Mouse (Mus musculus): Measurements from ENCODE around the gene Il5. TPM values are rescaled to one million over a fixed set of nuclear protein-coding genes. Genes with fewer than 3 reads are reported as not detected.

The Il5 gene
- polyA plus RNA-seq, 1 experiment from 2014 or later, result not detected

GRCm38 (mm10) chr11:53770125-53770791, 49.7 kb downstream of the Il5 start:
- Histone ChIP-seq H3K9me3 (ENCODE audit: low read depth, low read length) (no peaks in the 10 kb centered on the region), H3K36me3 (ENCODE audit: insufficient read depth) (peaks cover 23% of the 10 kb centered on the region), H3K9ac (peak overlapping the region; percentile 71), H3K27ac (ENCODE audit: low read depth) (peak overlapping the region; percentile 73), H3K4me3 (ENCODE audit: low read depth, low read length) (peak overlapping the region; percentile 71), H3K4me1 (ENCODE audit: insufficient read depth) (no peaks in the 10 kb centered on the region), H3K27me3 (ENCODE audit: insufficient read depth, low read length) (no peaks in the 10 kb centered on the region), H3K4me2 (peak overlapping the region; percentile 87)
- TF ChIP-seq CTCF (IDR thresholded peaks at IDR 0.05; ENCODE audit: low read depth), result no peak
- DNase-seq (peak; percentile 89), ATAC-seq (ENCODE audit: insufficient read depth) (peak; percentile 89)
- under 1% methylated on average over 75 of the region's 75 CpGs for WGBS

GRCm38 (mm10) chr11:53771001-53771744, 50.6 kb downstream of the Il5 start:
- no peaks in the 10 kb centered on the region for H3K27me3 ChIP-seq (ENCODE audit: insufficient read depth, low read length)
- H3K9ac ChIP-seq, result peak overlapping the region; percentile 71; the same call in 1 of the 2 replicates
- no peak for DNase-seq
- H3K27ac ChIP-seq (ENCODE audit: low read depth), result no peak overlapping the region
- WGBS, result 77% methylated on average over 11 of the region's 11 CpGs
- ATAC-seq (ENCODE audit: insufficient read depth), result no peak
- peak overlapping the region; percentile 87 for H3K4me2 ChIP-seq
- peak overlapping the region; percentile 71 for H3K4me3 ChIP-seq (ENCODE audit: low read depth, low read length)
- no peaks in the 10 kb centered on the region for H3K9me3 ChIP-seq (ENCODE audit: low read depth, low read length)
- peaks cover 32% of the 10 kb centered on the region for H3K36me3 ChIP-seq (ENCODE audit: insufficient read depth)
- no peak for TF ChIP-seq CTCF (IDR thresholded peaks at IDR 0.05; ENCODE audit: low read depth)
- H3K4me1 ChIP-seq (ENCODE audit: insufficient read depth), result no peaks in the 10 kb centered on the region

GRCm38 (mm10) chr11:53772536-53772935, 51.9 kb downstream of the Il5 start:
- Histone ChIP-seq H3K4me1 (ENCODE audit: insufficient read depth) (no peaks in the 10 kb centered on the region), H3K27ac (ENCODE audit: low read depth) (no peak overlapping the region), H3K4me3 (ENCODE audit: low read depth, low read length) (no peak overlapping the region), H3K9ac (no peak overlapping the region), H3K36me3 (ENCODE audit: insufficient read depth) (peaks cover 44% of the 10 kb centered on the region), H3K27me3 (ENCODE audit: insufficient read depth, low read length) (no peaks in the 10 kb centered on the region), H3K9me3 (ENCODE audit: low read depth, low read length) (no peaks in the 10 kb centered on the region), H3K4me2 (no peak overlapping the region)
- ATAC-seq (ENCODE audit: insufficient read depth) (no peak), DNase-seq (no peak)
- 80% methylated on average over 9 of the region's 9 CpGs for WGBS
- TF ChIP-seq CTCF (IDR thresholded peaks at IDR 0.05; ENCODE audit: low read depth), result no peak

- Histone ChIP-seq H3K27me3 (ENCODE audit: insufficient read depth, low read length) (no peaks in the 10 kb centered on the region), H3K4me2 (no peak within 1 kb of the TSS), H3K4me1 (ENCODE audit: insufficient read depth) (no peaks in the 10 kb centered on the region), H3K4me3 (ENCODE audit: low read depth, low read length) (no peak within 1 kb of the TSS), H3K9me3 (ENCODE audit: low read depth, low read length) (no peaks in the 10 kb centered on the region), H3K36me3 (ENCODE audit: insufficient read depth) (peaks cover 44% of the 10 kb centered on the region), H3K27ac (ENCODE audit: low read depth) (no peak within 1 kb of the TSS), H3K9ac (no peak within 1 kb of the TSS)
- DNase-seq, result no peak
- no peak for TF ChIP-seq CTCF (IDR thresholded peaks at IDR 0.05; ENCODE audit: low read depth)
- 83% methylated on average over 5 of the region's 5 CpGs for WGBS
- no peak for ATAC-seq (ENCODE audit: insufficient read depth)
Measured at GRCm38 (mm10) chr11:53773087-53773486, 52.5 kb downstream of the Il5 start, which contains the start of gene Gm17334. Gene Gm17334, minus strand, starts transcription at chr11:53773187.

- Histone ChIP-seq H3K4me3 (ENCODE audit: low read depth, low read length) (no peak overlapping the region), H3K9me3 (ENCODE audit: low read depth, low read length) (no peaks in the 10 kb centered on the region), H3K27me3 (ENCODE audit: insufficient read depth, low read length) (no peaks in the 10 kb centered on the region), H3K9ac (no peak overlapping the region), H3K4me1 (ENCODE audit: insufficient read depth) (no peaks in the 10 kb centered on the region), H3K27ac (ENCODE audit: low read depth) (no peak overlapping the region), H3K36me3 (ENCODE audit: insufficient read depth) (peaks cover 44% of the 10 kb centered on the region), H3K4me2 (no peak overlapping the region)
- WGBS, result 91% methylated on average over 16 of the region's 16 CpGs
- no peak for DNase-seq
- no peak for TF ChIP-seq CTCF (IDR thresholded peaks at IDR 0.05; ENCODE audit: low read depth)
- ATAC-seq (ENCODE audit: insufficient read depth), result no peak
Measured at GRCm38 (mm10) chr11:53773641-53774360, 53.2 kb downstream of the Il5 start.

Small RNAs within 50 kb of the gene (microRNA-seq; reads per million reads assigned to microRNA genes)
- gene Mir7671 (ENCODE audit: borderline number of aligned reads), result not detected

Other genes with a start within 250 kb of the Il5 start
- gene Gm9945, start 240.6 kb upstream of the Il5 start, polyA plus RNA-seq (2014; fragmentation: Nextera tagmentation; extraction: Ambion mirVana), result not detected in 2 replicates
- 0.17 and 0.18 TPM in 2 replicates for gene Sowaha, start 240.5 kb upstream of the Il5 start, polyA plus RNA-seq (2014; fragmentation: Nextera tagmentation; extraction: Ambion mirVana)
- 25.3 and 25.6 TPM in 2 replicates for gene Sept8, start 201.5 kb upstream of the Il5 start, polyA plus RNA-seq (2014; fragmentation: Nextera tagmentation; extraction: Ambion mirVana)
- gene Kif3a, start 153.4 kb upstream of the Il5 start, polyA plus RNA-seq (2014; fragmentation: Nextera tagmentation; extraction: Ambion mirVana), result 67.9 and 69.7 TPM in 2 replicates
- 1.1 and 2.1 TPM in 2 replicates for gene Il4, start 102.1 kb upstream of the Il5 start, polyA plus RNA-seq (2014; fragmentation: Nextera tagmentation; extraction: Ambion mirVana)
- not detected in 2 replicates for gene Il13, start 86.1 kb upstream of the Il5 start, polyA plus RNA-seq (2014; fragmentation: Nextera tagmentation; extraction: Ambion mirVana)
- gene Rad50, start 13.5 kb upstream of the Il5 start, polyA plus RNA-seq (2014; fragmentation: Nextera tagmentation; extraction: Ambion mirVana), result 29.3 and 32.3 TPM in 2 replicates
- gene Irf1, start 49.2 kb downstream of the Il5 start, polyA plus RNA-seq (2014; fragmentation: Nextera tagmentation; extraction: Ambion mirVana), result 17.3 and 17.9 TPM in 2 replicates
- 0.22 and 0.28 TPM in 2 replicates for gene Gm17334, start 52.4 kb downstream of the Il5 start, polyA plus RNA-seq (2014; fragmentation: Nextera tagmentation; extraction: Ambion mirVana)
- gene Gm12216, start 138.5 kb downstream of the Il5 start, polyA plus RNA-seq (2014; fragmentation: Nextera tagmentation; extraction: Ambion mirVana), result 1.0 and 2.2 TPM in 2 replicates
- 7.6 and 8.9 TPM in 2 replicates for gene Slc22a5, start 170.9 kb downstream of the Il5 start, polyA plus RNA-seq (2014; fragmentation: Nextera tagmentation; extraction: Ambion mirVana)

Measured in lung, embryonic 14.5 days (tissue).